Mouse (Mus musculus): ENCODE data around the gene Tagln. TPM values are rescaled to one million over a fixed set of nuclear protein-coding genes. Genes with fewer than 3 reads are reported as not detected.

Gene Tagln
- polyA plus RNA-seq, 1 experiment from 2014 or later: 930 TPM

- CTCF ChIA-PET: no interaction called here
- TF ChIP-seq CTCF (IDR thresholded peaks at IDR 0.05): peak; percentile 99
- ATAC-seq (peak; percentile 93), DNase-seq (ENCODE audit: low read depth, low spot score) (peak; percentile 30)
- POLR2A ChIA-PET: interaction anchor here (0.6 to 1.2 kb wide), 4 partner anchors 21 to 26 kb away, joined by 3 read pairs; no protein-coding TSS in a partner anchor
- in situ Hi-C loops (cut with MboI; ENCODE audit: low pct_unique_long_range_greater_than_20kb): no loop called here
- no peaks in the 10 kb centered on the region for H3K27me3 ChIP-seq
These were observed 29.3 kb downstream of the Tagln start, which contains the start of the genes Pcsk7 and Rnf214 for GRCm38 (mm10) chr9:45906355-45907077. Gene Pcsk7, plus strand, starts transcription at chr9:45906497. Gene Rnf214, minus strand, starts transcription at chr9:45906911.

DNA sequence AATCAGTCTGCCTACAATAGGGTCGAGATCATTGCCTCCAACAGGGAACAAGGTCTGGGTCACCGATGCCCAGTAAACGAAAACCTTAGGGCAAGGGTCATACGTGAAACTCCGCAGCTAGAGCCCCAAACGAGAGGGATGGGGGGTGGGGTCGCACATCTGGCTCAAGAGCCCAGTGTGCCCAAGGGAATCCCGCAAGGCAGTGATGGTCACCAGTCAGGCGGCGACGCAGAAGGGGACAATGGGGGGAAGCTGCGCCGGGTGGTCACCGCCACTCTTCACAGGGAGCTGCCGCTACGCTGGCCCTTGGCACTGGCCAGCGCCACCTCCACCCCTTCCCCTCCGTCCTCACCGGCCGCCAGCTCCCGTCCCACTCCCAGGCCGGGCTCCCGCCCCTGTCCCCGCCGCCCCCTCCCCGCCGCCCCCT, 30.0 kb downstream of the Tagln start:
- ChIA-PET CTCF (no interaction called here), POLR2A (interaction anchor here (0.6 to 1.2 kb wide), 3 partner anchors 8 to 27 kb away, joined by 3 read pairs; no protein-coding TSS in a partner anchor)
- no peak for TF ChIP-seq CTCF (IDR thresholded peaks at IDR 0.05)
- in situ Hi-C loops (cut with MboI; ENCODE audit: low pct_unique_long_range_greater_than_20kb): no loop called here
- DNase-seq (ENCODE audit: low read depth, low spot score): no peak
- ATAC-seq: peak; percentile 22
- no peaks in the 10 kb centered on the region for H3K27me3 ChIP-seq

DNA sequence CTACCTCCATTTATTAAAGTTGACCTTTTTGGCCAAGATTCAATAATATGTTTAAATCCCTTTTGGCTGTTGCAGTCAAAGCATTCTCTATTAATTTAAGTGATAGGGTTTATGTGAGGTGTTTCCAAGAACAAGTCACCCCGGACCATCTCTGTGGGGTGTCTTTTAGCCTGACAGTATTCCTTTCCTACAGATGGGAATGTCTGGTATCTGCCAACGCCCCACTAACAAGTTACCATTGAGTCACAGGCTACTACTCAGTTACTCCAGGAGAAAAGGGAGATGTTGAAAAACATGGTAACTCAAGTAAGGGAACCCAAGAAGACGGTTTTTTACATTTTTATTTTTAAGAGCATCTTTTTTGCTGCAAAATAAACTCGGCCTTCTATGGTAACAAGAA, 30.7 kb downstream of the Tagln start:
- DNase-seq (ENCODE audit: low read depth, low spot score) (no peak), ATAC-seq (no peak)
- ChIA-PET POLR2A (no interaction called here), CTCF (no interaction called here)
- H3K27me3 ChIP-seq: no peaks in the 10 kb centered on the region
- no peak for TF ChIP-seq CTCF (IDR thresholded peaks at IDR 0.05)
- in situ Hi-C loops (cut with MboI; ENCODE audit: low pct_unique_long_range_greater_than_20kb): no loop called here

DNA sequence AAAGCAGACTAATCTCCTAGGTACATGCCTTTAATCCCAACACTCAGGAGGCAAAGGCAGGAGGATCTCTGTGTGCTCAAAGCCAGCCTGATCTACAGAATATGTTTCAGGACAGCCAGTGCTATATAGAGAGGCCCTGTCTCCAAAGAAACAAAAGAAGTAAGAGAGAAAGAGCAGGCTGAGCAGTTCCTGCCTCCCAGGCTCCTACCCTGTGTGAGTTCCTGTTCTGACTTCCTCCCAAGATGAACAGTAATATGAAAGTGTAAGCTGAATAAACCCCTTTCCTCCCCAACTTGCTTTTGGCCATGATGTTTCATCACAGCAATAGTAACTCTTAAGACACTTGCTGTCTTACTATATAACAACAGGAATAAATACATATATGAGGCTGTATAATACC, 42.2 kb downstream of the Tagln start:
- CTCF ChIA-PET: no interaction called here
- in situ Hi-C loops (cut with MboI; ENCODE audit: low pct_unique_long_range_greater_than_20kb): no loop called here
- POLR2A ChIA-PET: no interaction called here
- ATAC-seq (no peak), DNase-seq (ENCODE audit: low read depth, low spot score) (no peak)
- no peaks in the 10 kb centered on the region for H3K27me3 ChIP-seq
- TF ChIP-seq CTCF (IDR thresholded peaks at IDR 0.05): no peak

Other genes with a start within 250 kb of the Tagln start
- gene Cep164, start 107.4 kb downstream of the Tagln start, polyA plus RNA-seq (2021): 25.7 TPM
- gene Bace1, start 97.5 kb downstream of the Tagln start, polyA plus RNA-seq (2021): 23.2 TPM
- 25.4 TPM for gene Pcsk7, start 29.6 kb downstream of the Tagln start, polyA plus RNA-seq (2021)
- gene Rnf214, start 29.1 kb downstream of the Tagln start, polyA plus RNA-seq (2021): 46.8 TPM
- 132 TPM for gene Sidt2, start 19.2 kb upstream of the Tagln start, polyA plus RNA-seq (2021)
- 138 TPM for gene Pafah1b2, start 76.6 kb upstream of the Tagln start, polyA plus RNA-seq (2021)
- gene Sik3, start 76.8 kb upstream of the Tagln start, polyA plus RNA-seq (2021): 46.2 TPM

All from Patski (cell line).